Mouse (Mus musculus) olfactory bulb, adult 2 months (tissue): ENCODE data around the gene Dixdc1.

Experiments used
- CTCF ChIP-seq: fragments of 200-500 bp; IDR thresholded peaks from 2 replicates; pipeline ENCODE4 v1.5.1; 2012; ENCODE audit warnings: low read depth, mild to moderate bottlenecking, low read length, moderate library complexity; ENCODE audit not compliant: insufficient read depth
- POLR2A ChIP-seq: fragments of 200-500 bp; IDR thresholded peaks from 2 replicates; pipeline ENCODE4 v1.6.1; 2012; ENCODE audit warnings: mild to moderate bottlenecking, low read depth, low read length, moderate library complexity; ENCODE audit not compliant: insufficient read depth

DNA sequence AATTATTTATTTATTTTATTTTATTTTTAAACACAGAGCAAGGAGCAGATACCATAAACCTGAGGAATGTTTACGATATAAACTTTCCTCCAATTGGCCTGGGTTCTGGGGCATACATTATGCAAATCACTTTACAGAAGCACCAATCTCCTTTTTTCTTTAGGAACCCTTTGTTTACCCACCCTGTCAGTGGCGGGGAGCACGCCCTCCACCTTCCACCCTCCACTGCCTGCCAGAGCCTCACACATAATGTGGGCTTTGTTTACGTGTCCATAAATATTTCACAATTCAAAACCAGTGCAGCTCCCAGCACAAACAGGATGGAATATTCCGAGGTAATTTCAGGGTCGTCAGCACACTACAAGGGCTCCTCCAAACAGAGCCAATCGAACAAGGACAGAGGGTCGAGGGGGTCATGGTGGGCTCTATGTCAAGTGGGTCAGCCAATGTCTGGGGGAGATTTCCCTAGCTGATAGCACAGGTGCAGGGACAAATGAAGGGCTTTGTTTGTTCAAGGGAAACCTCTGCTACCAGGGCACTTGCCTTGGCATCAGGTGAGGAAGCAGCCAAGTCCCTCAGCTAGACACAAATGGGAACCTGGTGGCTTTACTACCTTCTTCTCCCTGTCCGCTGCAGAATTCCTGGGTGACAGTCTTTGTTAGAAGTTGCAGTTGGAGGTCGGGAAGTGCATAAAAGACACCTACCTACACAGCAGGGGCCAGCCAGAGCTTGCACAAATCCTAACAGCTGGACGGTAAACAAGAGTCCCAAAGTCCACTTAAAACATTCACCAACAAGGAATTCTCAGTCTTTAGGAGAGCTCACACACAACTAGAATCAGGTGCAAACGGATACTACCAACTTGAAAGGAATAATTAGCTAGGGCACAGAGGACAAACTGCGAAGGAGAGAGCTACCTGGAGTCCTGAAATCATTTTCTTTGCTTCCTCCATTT, 46.4 kb downstream of the Dixdc1 start:
- TF ChIP-seq CTCF, result no peak
- TF ChIP-seq POLR2A, result no peak
